Mouse (Mus musculus) hindbrain, embryonic 16.5 days (tissue): ENCODE results near the gene Tgfb1. TPM values are rescaled to one million over a fixed set of nuclear protein-coding genes. Genes with fewer than 3 reads are reported as not detected.

Experiments
- ATAC-seq: fragments of 200-750 bp; cut with Nextera tagmentation; 2 replicates; pipeline ENCODE4 v1.8.0; 2017; ENCODE audit warnings: moderate TSS enrichment, moderate library complexity
- H3K27ac ChIP-seq: fragments of 300-500 bp; sonication (generic); 2 replicates; pipeline ENCODE4 v1.5.1; 2014; ENCODE audit warnings: low read depth, mild to moderate bottlenecking, control low read depth, low read length, moderate library complexity
- H3K27me3 ChIP-seq: fragments of 300-500 bp; sonication (generic); replicated peaks from 2 replicates; pipeline ENCODE4 v1.6.1; 2014; ENCODE audit warnings: low read length; ENCODE audit not compliant: control insufficient read depth, insufficient read depth
- H3K36me3 ChIP-seq: fragments of 300-500 bp; sonication (generic); 2 replicates; pipeline ENCODE4 v1.6.1; 2014; ENCODE audit warnings: mild to moderate bottlenecking, low read length, moderate library complexity, mixed read lengths; ENCODE audit not compliant: control insufficient read depth, insufficient read depth
- H3K4me1 ChIP-seq: fragments of 300-500 bp; sonication (generic); 2 replicates; pipeline ENCODE4 v1.6.1; 2014; ENCODE audit warnings: low read depth, low read length; ENCODE audit not compliant: control insufficient read depth, insufficient read depth
- H3K4me2 ChIP-seq: fragments of 300-500 bp; sonication (generic); 2 replicates; pipeline ENCODE4 v1.6.1; 2014; ENCODE audit warnings: mild to moderate bottlenecking, low read length, control low read depth, moderate library complexity
- H3K4me3 ChIP-seq: fragments of 300-500 bp; sonication (generic); 2 replicates; pipeline ENCODE4 v1.5.1; 2014; ENCODE audit warnings: mild to moderate bottlenecking, low read length, control low read depth, moderate library complexity
- H3K9ac ChIP-seq: fragments of 300-500 bp; sonication (generic); 2 replicates; pipeline ENCODE4 v1.6.1; 2014; ENCODE audit warnings: low read depth, mild to moderate bottlenecking, control low read depth, low read length, moderate library complexity
- H3K9me3 ChIP-seq: fragments of 300-500 bp; sonication (generic); 2 replicates; pipeline ENCODE4 v1.6.1; 2014; ENCODE audit warnings: mild to moderate bottlenecking, low read length, moderate library complexity; ENCODE audit not compliant: control insufficient read depth
- WGBS: fragments of 180-500 bp; shearing (Covaris S2); extraction: QIAGEN DNeasy Blood & Tissue Kit; methylation state at CpG from one replicate; pipeline ENCODE4 v1.1.7; 2014; 5-methylcytosine and 5-hydroxymethylcytosine counted together
- polyA plus RNA-seq: library from polyadenylated mRNA; unstranded; fragments of >200 nt; fragmentation: Nextera tagmentation; extraction: Ambion mirVana; gene quantifications from 2 replicates; pipeline ENCODE4 v1.2.1, GENCODE M21; 2015

Gene Tgfb1
- polyA plus RNA-seq, 1 experiment from 2014 or later = 0.63 TPM

DNA sequence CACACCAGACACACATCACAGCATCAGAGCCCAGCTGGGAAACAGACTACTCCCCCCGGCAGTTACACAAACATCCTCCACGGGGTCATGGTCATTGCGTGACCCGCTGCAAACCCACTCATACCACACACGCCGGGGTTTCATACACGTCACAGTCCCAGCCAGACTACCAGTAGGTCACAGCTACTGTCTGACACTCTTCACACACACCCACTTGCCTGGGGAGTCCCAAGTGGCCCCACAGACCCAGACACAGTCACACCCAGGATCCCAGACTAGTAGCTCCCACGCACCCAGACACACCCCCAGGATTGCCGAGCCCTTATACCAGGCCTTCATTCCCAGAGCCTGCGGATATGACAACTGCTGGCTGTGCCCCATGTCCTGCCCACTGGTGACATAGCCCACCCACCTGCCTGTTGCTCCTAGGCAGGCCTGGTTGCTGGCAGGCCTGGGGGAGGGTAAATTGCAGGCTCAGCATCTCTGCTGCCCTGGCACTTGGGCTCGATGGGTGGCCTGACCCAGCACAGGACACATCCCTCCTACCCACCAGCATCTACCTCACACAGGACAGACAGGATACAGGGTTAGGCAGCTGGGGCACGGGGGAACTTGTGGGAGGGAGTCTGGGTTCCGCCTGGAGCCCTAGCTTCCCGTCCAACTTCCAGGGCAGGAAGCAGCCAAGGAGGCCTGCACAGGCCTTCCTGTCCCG lies 20.9 kb downstream of the Tgfb1 start:
- 67% methylated on average over 15 of the region's 15 CpGs for WGBS
- H3K4me3 ChIP-seq = no peak overlapping the region
- ATAC-seq = no peak
- H3K9me3 ChIP-seq = no peaks in the 10 kb centered on the region
- no peak overlapping the region; the same call in 1 of the 2 replicates for H3K4me2 ChIP-seq
- H3K36me3 ChIP-seq = peaks cover 5% of the 10 kb centered on the region
- H3K27me3 ChIP-seq = no peaks in the 10 kb centered on the region
- H3K9ac ChIP-seq = no peak overlapping the region
- H3K4me1 ChIP-seq = peaks cover 12% of the 10 kb centered on the region
- H3K27ac ChIP-seq = no peak overlapping the region

DNA sequence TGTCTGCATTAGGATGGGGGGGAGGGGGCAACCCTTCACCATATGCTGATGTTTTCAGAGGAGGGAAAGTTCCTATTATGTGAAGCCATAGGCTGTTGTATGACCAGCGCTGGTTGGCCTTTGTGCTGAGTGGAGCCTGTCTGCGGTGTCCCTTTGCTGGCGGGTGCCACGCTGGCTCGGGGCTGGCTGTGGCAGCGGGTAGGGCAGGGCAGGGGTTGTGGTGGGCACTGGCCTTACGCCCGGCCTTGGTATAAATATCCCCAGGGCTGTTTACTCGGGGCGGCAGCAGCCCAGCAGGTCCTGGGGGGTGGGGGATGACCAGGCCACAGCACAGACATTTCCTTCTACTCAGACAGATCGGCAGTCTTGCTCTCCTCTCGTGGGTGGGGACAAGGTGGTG lies 23.2 kb downstream of the Tgfb1 start:
- Histone ChIP-seq H3K27ac (no peak overlapping the region), H3K9me3 (no peaks in the 10 kb centered on the region), H3K4me3 (no peak overlapping the region), H3K4me1 (peaks cover 9% of the 10 kb centered on the region), H3K9ac (peak overlapping the region; percentile 28), H3K4me2 (peak overlapping the region; percentile 21), H3K36me3 (peaks cover 22% of the 10 kb centered on the region), H3K27me3 (no peaks in the 10 kb centered on the region)
- peak; percentile 7; the same call in 1 of the 2 replicates for ATAC-seq
- WGBS = 9% methylated on average over 12 of the region's 12 CpGs

DNA sequence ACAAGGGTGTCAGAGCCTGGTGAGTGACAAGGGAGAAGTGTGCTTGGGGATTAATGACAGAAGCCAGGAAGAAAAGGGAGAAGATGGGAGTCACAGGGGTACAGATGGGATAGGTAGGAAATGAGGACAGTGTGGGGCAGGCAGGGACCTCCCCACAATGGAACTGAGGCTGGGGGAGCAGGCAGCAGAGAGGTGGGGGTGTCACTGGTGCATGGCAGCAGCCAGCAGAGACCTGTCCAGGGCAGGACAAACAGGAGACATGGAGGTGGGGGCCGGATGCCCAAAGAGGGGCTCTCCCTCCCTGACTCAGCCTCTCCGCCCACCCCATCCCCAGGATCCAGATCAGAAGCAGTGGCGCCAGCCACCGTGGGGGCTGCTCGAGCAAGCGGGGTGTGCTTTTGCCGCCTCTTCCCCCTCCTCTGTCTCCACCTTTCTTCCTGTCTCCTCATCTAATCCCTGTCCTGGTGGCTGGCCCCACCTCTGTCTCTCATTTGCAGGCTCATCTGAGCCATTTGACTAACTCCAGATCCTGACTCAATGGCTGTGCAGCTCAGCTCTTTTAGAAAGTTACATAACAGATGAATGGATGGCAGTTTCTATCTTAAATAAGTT lies 23.8 kb downstream of the Tgfb1 start:
- Histone ChIP-seq H3K27me3 (no peaks in the 10 kb centered on the region), H3K9ac (peak overlapping the region; percentile 28), H3K27ac (no peak overlapping the region), H3K9me3 (no peaks in the 10 kb centered on the region), H3K36me3 (peaks cover 27% of the 10 kb centered on the region), H3K4me3 (no peak overlapping the region), H3K4me2 (peak overlapping the region; percentile 21), H3K4me1 (peaks cover 9% of the 10 kb centered on the region)
- ATAC-seq = 0 out of 2 replicates have a peak, but pooled peaks have one; percentile 34
- 0% methylated on average over 4 of the region's 7 CpGs for WGBS

DNA sequence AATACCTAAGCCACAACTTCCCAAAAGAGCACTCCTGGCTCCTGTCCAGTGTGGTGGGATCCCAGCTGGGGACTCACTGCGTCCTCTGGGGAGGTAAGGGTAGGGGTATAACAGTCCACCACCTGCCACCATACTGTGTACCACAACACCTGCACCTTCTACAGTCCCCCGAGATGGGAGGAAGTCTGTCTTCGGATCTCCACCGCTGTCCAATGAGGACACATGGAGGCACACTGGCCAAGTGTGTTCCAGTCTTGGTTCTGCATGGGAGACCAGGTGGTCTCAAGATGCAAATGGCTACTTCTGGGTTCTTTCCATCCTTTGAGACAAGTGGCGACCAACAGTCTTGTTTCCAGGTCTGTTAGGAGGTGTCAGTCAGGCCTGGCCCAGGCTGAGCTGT lies 24.4 kb downstream of the Tgfb1 start:
- H3K9ac ChIP-seq = no peak overlapping the region
- H3K9me3 ChIP-seq = no peaks in the 10 kb centered on the region
- H3K4me2 ChIP-seq = no peak overlapping the region
- H3K36me3 ChIP-seq = peaks cover 32% of the 10 kb centered on the region
- H3K27ac ChIP-seq = no peak overlapping the region
- no peaks in the 10 kb centered on the region for H3K27me3 ChIP-seq
- no peak for ATAC-seq
- no peak overlapping the region for H3K4me3 ChIP-seq
- 74% methylated on average over 5 of the region's 5 CpGs for WGBS
- H3K4me1 ChIP-seq = peaks cover 9% of the 10 kb centered on the region

DNA sequence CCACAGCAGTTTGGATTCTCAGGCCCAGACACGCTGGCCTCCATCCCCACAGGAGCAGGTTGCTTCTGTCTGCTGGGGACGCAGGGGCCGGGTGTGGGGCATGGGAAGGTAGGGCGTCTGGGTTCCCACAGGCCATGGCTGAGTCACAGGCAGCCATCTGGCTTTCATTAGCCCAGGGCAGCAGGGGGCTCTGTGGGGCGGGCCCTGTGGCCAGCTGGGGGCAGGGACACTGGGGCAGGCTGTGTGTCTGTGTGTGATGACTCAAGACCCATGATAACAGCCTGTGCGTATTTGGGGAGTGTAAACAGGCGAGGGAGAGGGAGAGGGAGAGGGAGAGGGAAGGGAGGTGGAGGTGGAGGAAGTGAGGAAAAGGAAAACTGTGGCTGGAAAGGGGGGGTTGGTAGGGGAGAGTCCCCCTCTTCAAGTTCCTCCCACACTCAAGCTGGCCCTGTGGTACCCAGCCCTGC lies 25.0 kb downstream of the Tgfb1 start:
- Histone ChIP-seq H3K36me3 (peaks cover 32% of the 10 kb centered on the region), H3K4me3 (no peak overlapping the region), H3K4me1 (peaks cover 9% of the 10 kb centered on the region), H3K27ac (0 out of 2 replicates have a peak overlapping the region, but pooled peaks have one; percentile 29), H3K4me2 (no peak overlapping the region), H3K27me3 (no peaks in the 10 kb centered on the region), H3K9ac (no peak overlapping the region; the same call in 1 of the 2 replicates), H3K9me3 (no peaks in the 10 kb centered on the region)
- WGBS = 27% methylated on average over 7 of the region's 7 CpGs
- ATAC-seq = no peak

DNA sequence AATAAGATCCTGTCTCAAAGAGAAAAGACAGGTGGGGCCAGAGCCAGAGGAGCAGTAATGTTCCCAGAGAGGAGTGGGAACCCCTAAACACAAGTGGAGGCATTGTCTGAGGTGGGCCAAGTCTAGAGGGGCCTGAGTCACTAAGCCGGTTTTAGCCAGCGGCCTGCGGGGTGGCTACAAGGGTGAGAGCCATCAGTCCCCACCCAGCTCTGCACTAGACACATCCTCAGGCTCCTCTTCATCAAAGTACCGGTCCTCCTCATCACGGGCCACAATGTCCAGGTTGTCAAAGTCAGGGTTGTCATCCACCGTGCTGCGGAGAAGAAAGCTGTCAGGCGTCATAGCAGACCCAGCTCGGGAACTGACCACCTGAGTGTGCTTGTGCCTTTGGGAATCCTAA lies 26.0 kb downstream of the Tgfb1 start:
- Histone ChIP-seq H3K36me3 (peaks cover 32% of the 10 kb centered on the region), H3K9me3 (no peaks in the 10 kb centered on the region), H3K27ac (no peak overlapping the region), H3K4me2 (no peak overlapping the region), H3K4me3 (no peak overlapping the region), H3K9ac (no peak overlapping the region), H3K4me1 (peaks cover 14% of the 10 kb centered on the region), H3K27me3 (no peaks in the 10 kb centered on the region)
- ATAC-seq = no peak
- WGBS = 85% methylated on average over 9 of the region's 9 CpGs

DNA sequence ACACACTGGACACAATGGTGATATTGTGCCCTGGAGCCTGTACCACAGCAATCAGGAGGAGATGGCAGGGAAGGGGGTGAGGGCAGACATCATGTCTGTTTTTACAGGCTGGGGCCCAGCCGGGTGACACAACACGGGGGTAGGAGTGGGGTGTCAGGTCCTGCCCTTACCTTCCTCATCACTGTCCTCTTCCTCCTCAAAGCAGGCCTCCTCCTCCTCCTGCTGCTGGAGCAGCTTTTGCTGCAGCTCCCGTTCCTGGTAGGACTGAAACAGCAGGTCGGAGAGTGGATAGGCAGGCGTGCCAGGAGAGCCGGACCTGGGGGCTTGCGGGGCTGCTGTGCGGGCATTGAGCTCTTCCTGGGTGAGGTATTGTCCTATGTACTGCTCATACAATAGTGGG lies 27.8 kb downstream of the Tgfb1 start:
- Histone ChIP-seq H3K4me3 (no peak overlapping the region), H3K4me2 (no peak overlapping the region), H3K9me3 (no peaks in the 10 kb centered on the region), H3K27ac (no peak overlapping the region), H3K9ac (no peak overlapping the region), H3K4me1 (peaks cover 24% of the 10 kb centered on the region), H3K36me3 (peaks cover 32% of the 10 kb centered on the region), H3K27me3 (no peaks in the 10 kb centered on the region)
- 92% methylated on average over 8 of the region's 8 CpGs for WGBS
- no peak for ATAC-seq

DNA sequence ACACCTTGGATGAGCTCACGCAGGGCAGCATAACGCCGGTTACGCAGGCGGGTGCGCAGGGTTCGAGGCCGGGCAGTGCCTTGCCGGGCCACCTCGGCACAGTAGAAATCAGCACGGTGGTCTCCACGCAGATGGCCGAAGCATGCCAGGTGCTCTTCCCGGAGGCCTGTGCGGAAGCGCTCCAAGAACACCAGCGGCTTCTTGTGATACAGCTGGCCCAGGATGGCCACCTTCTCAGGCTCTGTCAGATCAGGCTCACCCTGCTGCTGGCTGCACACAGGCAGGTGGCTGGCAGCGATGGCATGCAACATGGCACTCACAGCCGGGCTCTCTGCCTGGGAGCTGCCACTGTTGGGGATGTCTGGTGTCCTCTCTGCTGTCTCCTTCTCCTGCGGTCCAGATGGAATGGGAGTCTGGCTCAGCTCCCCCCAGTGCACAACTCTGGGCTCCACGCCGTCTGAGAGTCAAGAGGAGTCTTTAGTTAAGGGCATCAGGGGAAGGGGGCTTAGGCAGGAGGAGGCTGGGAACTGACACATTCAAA lies 29.0 kb downstream of the Tgfb1 start:
- Histone ChIP-seq H3K9ac (no peak overlapping the region), H3K27ac (no peak overlapping the region), H3K4me2 (no peak overlapping the region), H3K27me3 (no peaks in the 10 kb centered on the region), H3K4me1 (peaks cover 19% of the 10 kb centered on the region), H3K9me3 (no peaks in the 10 kb centered on the region), H3K4me3 (no peak overlapping the region), H3K36me3 (peaks cover 33% of the 10 kb centered on the region)
- 94% methylated on average over 22 of the region's 22 CpGs for WGBS
- no peak for ATAC-seq

DNA sequence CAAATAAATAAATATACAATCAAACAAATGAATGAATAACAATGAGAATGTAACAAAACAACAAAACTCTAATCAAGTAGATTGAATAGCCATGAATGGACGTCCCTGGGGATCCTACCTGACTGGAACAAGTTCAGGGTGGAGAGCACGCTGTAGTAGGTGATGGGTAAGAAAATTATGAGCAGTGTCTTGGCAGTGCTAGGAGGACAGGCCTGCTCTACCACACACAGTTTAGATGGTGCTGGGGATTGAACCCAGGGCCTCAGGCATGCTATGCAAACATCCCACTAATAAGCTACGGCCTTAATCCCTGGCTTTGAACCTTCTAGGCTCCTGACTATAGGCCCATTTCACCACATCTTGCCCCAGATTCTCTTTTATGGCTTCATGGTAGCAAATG lies 30.7 kb downstream of the Tgfb1 start:
- Histone ChIP-seq H3K27ac (no peak overlapping the region), H3K9me3 (no peaks in the 10 kb centered on the region), H3K27me3 (no peaks in the 10 kb centered on the region), H3K4me3 (no peak overlapping the region), H3K4me2 (no peak overlapping the region; the same call in 1 of the 2 replicates), H3K36me3 (peaks cover 38% of the 10 kb centered on the region), H3K9ac (no peak overlapping the region), H3K4me1 (peaks cover 18% of the 10 kb centered on the region)
- 91% methylated on average over 3 of the region's 3 CpGs for WGBS
- no peak for ATAC-seq
